Comparison of ENCODE assay signal across 11 mouse cellular contexts in genomic region chr11:102156786-102157089, GRCm38 (mm10). TPM values are rescaled to one million over a fixed set of nuclear protein-coding genes. Genes with fewer than 3 reads are reported as not detected.
DNase-seq lines count a peak whose midpoint lies in the region; ATAC-seq and TF ChIP-seq lines count a peak whose summit lies in the region.
"Had no signal": no experiment of that assay in that cellular context is flagged by ENCODE, and none has a peak within 500 bp of the region (broad histone marks: within the 10 kb centered on the region; RNA-seq: fewer than 3 reads in every experiment).

No protein-coding gene starts in this region.

- TF ChIP-seq CTCF in layer of hippocampus, adult 2 months (conservative IDR thresholded peaks at IDR 0.05): no peak

- 2% methylated on average over 1 of the region's 1 CpGs for WGBS in limb, embryonic 14.5 days

- peak overlapping the region; percentile 88; the same call in 1 of the 2 replicates for H3K27ac ChIP-seq in layer of hippocampus, adult 2 months
- no peak overlapping the region for H3K27ac ChIP-seq in limb, embryonic 14.5 days (replicated peaks; ENCODE audit: low read depth, low read length)

- H3K4me3 ChIP-seq in erythroblast, embryonic 14.5 days (replicated peaks): peak overlapping the region; percentile 86
- peak overlapping the region; percentile 80 for H3K4me3 ChIP-seq in layer of hippocampus, adult 2 months
- peak overlapping the region; percentile 72 for H3K4me3 ChIP-seq in limb, embryonic 14.5 days (replicated peaks; ENCODE audit: low read length)
- H3K4me3 ChIP-seq in myocyte: peak overlapping the region; percentile 62

- no peak for DNase-seq in layer of hippocampus, adult 2 months (ENCODE audit: low spot score in 2 of 2)
- DNase-seq in layer of hippocampus, postnatal 25 days (ENCODE audit: extremely low spot score in 1 of 2, low spot score in 1 of 2): no peak
- DNase-seq in limb, embryonic 14.5 days (ENCODE audit: low spot score): no peak
- no peak for DNase-seq in right cerebral cortex, postnatal 25 days
- no peak for DNase-seq in MN1 (ENCODE audit: low spot score)

- peaks cover 5% of the 10 kb centered on the region; the same call in 1 of the 2 replicates for H3K27me3 ChIP-seq in erythroblast, embryonic 14.5 days (ENCODE audit: control insufficient read depth)
- no peaks in the 10 kb centered on the region for H3K27me3 ChIP-seq in limb, embryonic 14.5 days (ENCODE audit: control insufficient read depth, insufficient read depth, low read length)
- no peaks in the 10 kb centered on the region for H3K27me3 ChIP-seq in myocyte (ENCODE audit: control insufficient read depth, insufficient read depth, insufficient read length)

- H3K9me3 ChIP-seq in erythroblast, embryonic 14.5 days (ENCODE audit: control insufficient read depth, low read length): no peaks in the 10 kb centered on the region
- H3K9me3 ChIP-seq in limb, embryonic 14.5 days (ENCODE audit: control insufficient read depth, low read length): no peaks in the 10 kb centered on the region

- no peak overlapping the region for H3K4me2 ChIP-seq in limb, embryonic 14.5 days (replicated peaks; ENCODE audit: low read depth, low read length, severe bottlenecking)
- H3K4me2 ChIP-seq in myocyte (ENCODE audit: low read depth): no peak overlapping the region

- peaks cover 26% of the 10 kb centered on the region for H3K4me1 ChIP-seq in erythroblast, embryonic 14.5 days (ENCODE audit: control insufficient read depth)
- H3K4me1 ChIP-seq in limb, embryonic 14.5 days (ENCODE audit: control insufficient read depth, insufficient read depth, low read length): peaks cover 5% of the 10 kb centered on the region; the same call in 1 of the 2 replicates

- H3ac ChIP-seq in myocyte (ENCODE audit: control insufficient read depth, insufficient read length): no peak overlapping the region

- ATAC-seq in erythroblast, adult 5-6 weeks (replicated peaks; ENCODE audit: low FRiP score, poor library complexity, severe bottlenecking): no peak
- no peak for ATAC-seq in limb, embryonic 14.5 days (ENCODE audit: low FRiP score, low read depth)

- peaks cover 5% of the 10 kb centered on the region for H3K79me2 ChIP-seq in myocyte (ENCODE audit: control insufficient read depth, insufficient read depth)

- H3K9ac ChIP-seq in limb, embryonic 14.5 days (ENCODE audit: low read depth, low read length, severe bottlenecking): no peak overlapping the region

- no peak for TF ChIP-seq POLR2A in limb, embryonic 14.5 days (IDR thresholded peaks at IDR 0.05; ENCODE audit: borderline replicate concordance, extremely low read depth, insufficient read depth, insufficient read length)
- no peak for TF ChIP-seq POLR2A in myocyte (IDR thresholded peaks at IDR 0.05; ENCODE audit: insufficient read length, low read depth)

- H3K36me3 ChIP-seq in erythroblast, embryonic 14.5 days (ENCODE audit: control insufficient read depth): peaks cover 33% of the 10 kb centered on the region
- H3K36me3 ChIP-seq in limb, embryonic 14.5 days (ENCODE audit: control insufficient read depth, insufficient read depth, low read length): peaks cover 34% of the 10 kb centered on the region
- peaks cover 12% of the 10 kb centered on the region for H3K36me3 ChIP-seq in myocyte (ENCODE audit: control insufficient read depth, insufficient read depth)

TF ChIP-seq in myocyte, 11 proteins besides CTCF, POLR2A, EP300 and RAD21:
- no peak for TF ChIP-seq MYOG (IDR thresholded peaks at IDR 0.05; ENCODE audit: control insufficient read depth in 1 of 3, insufficient read depth in 1 of 3, insufficient read length in 2 of 3, low read depth in 2 of 3)
- no peak for TF ChIP-seq E2F4 (IDR thresholded peaks at IDR 0.05; ENCODE audit: insufficient read depth)
- no peak for TF ChIP-seq TCF3 (IDR thresholded peaks at IDR 0.05; ENCODE audit: insufficient read length, low read depth)
- no peak for TF ChIP-seq TCF12 (IDR thresholded peaks at IDR 0.05; ENCODE audit: insufficient read depth, poor library complexity, severe bottlenecking)
- no peak for TF ChIP-seq MYOD1 (IDR thresholded peaks at IDR 0.05; ENCODE audit: control insufficient read depth in 1 of 3, insufficient read length in 2 of 3, low read depth in 2 of 3)
- no peak for TF ChIP-seq POLR2AphosphoS2 (IDR thresholded peaks at IDR 0.05; ENCODE audit: insufficient read length, low read depth)
- TF ChIP-seq SRF (IDR thresholded peaks at IDR 0.05; ENCODE audit: control insufficient read depth, insufficient read length, low read depth): no peak
- no peak for TF ChIP-seq USF1 (IDR thresholded peaks at IDR 0.05; ENCODE audit: low read depth)
- TF ChIP-seq REST (IDR thresholded peaks at IDR 0.05; ENCODE audit: insufficient read depth, insufficient read length): no peak
- TF ChIP-seq MAX (IDR thresholded peaks at IDR 0.05; ENCODE audit: low read depth): no peak
- TF ChIP-seq CEBPB (IDR thresholded peaks at IDR 0.05; ENCODE audit: insufficient read depth, poor library complexity, severe bottlenecking): no peak
TF ChIP-seq in myocyte: peak in this region for 0.

RNA-seq across cellular contexts. Expression of gene Tmem101, which starts 0.5 kb away (rescaled TPM):
- polyA plus RNA-seq in erythroblast, embryonic 14.5 days (2012): 1.1 and 1.7 TPM in 2 replicates
- total RNA-seq in erythroblast, adult 5-6 weeks (2015; ENCODE audit: low replicate concordance): 0.96 and 3.8 TPM in 2 replicates
- 3.1 and 4.0 TPM in 2 replicates for total RNA-seq in erythroblast, adult 5-6 weeks (2017; ENCODE audit: low replicate concordance)
- 10 to 100 TPM; 26.5 to 27.1 TPM for total RNA-seq in layer of hippocampus, adult 2 months (2021)
- total RNA-seq in layer of hippocampus, postnatal 25 days (2021): 10 to 100 TPM; 24.2 to 30.3 TPM
- 37.1 and 47.9 TPM in 2 replicates for polyA plus RNA-seq in limb, embryonic 14.5 days (2012; rRNA removed)
- 29.7 and 34.5 TPM in 2 replicates for polyA plus RNA-seq in limb, embryonic 14.5 days (2014; fragmentation: Nextera tagmentation; extraction: Ambion mirVana)
- polyA plus RNA-seq in myocyte (2012; fragmentation: generic; extraction: Trizol): 37.7 TPM

RNA-seq across cellular contexts. Expression of gene Nags, which starts 11.4 kb away (rescaled TPM):
- polyA plus RNA-seq in erythroblast, embryonic 14.5 days (2012): 0.14 and 0.16 TPM in 2 replicates
- total RNA-seq in erythroblast, adult 5-6 weeks (2015; ENCODE audit: low replicate concordance): not detected in 2 replicates
- total RNA-seq in erythroblast, adult 5-6 weeks (2017; ENCODE audit: low replicate concordance): 0.43 and 1.5 TPM in 2 replicates
- total RNA-seq in layer of hippocampus, adult 2 months (2021): not detected
- total RNA-seq in layer of hippocampus, postnatal 25 days (2021): not detected
- 0.06 and 0.09 TPM in 2 replicates for polyA plus RNA-seq in limb, embryonic 14.5 days (2012; rRNA removed)
- not detected in 2 replicates for polyA plus RNA-seq in limb, embryonic 14.5 days (2014; fragmentation: Nextera tagmentation; extraction: Ambion mirVana)
- not detected for polyA plus RNA-seq in myocyte (2012; fragmentation: generic; extraction: Trizol)
- total RNA-seq: gastrocnemius, adult 18-20 months had no signal

RNA-seq across cellular contexts. Expression of gene Lsm12, which starts 28.4 kb away (rescaled TPM):
- polyA plus RNA-seq in erythroblast, embryonic 14.5 days (2012): 8.9 TPM in 2 replicates
- 48.3 and 48.8 TPM in 2 replicates for total RNA-seq in erythroblast, adult 5-6 weeks (2015; ENCODE audit: low replicate concordance)
- 22.7 and 28.8 TPM in 2 replicates for total RNA-seq in erythroblast, adult 5-6 weeks (2017; ENCODE audit: low replicate concordance)
- total RNA-seq in layer of hippocampus, adult 2 months (2021): 10 to 100 TPM; 56.6 to 56.9 TPM
- 10 to 100 TPM; 62.0 to 62.7 TPM for total RNA-seq in layer of hippocampus, postnatal 25 days (2021)
- polyA plus RNA-seq in limb, embryonic 14.5 days (2012; rRNA removed): 38.5 and 40.0 TPM in 2 replicates
- polyA plus RNA-seq in limb, embryonic 14.5 days (2014; fragmentation: Nextera tagmentation; extraction: Ambion mirVana): 83.8 and 86.0 TPM in 2 replicates
- 33.1 TPM for polyA plus RNA-seq in myocyte (2012; fragmentation: generic; extraction: Trizol)

RNA-seq across cellular contexts. Expression of gene G6pc3, which starts 32.7 kb away (rescaled TPM):
- polyA plus RNA-seq in erythroblast, embryonic 14.5 days (2012): 0.30 and 0.50 TPM in 2 replicates
- 16.3 and 21.7 TPM in 2 replicates for total RNA-seq in erythroblast, adult 5-6 weeks (2015; ENCODE audit: low replicate concordance)
- 4.7 and 9.8 TPM in 2 replicates for total RNA-seq in erythroblast, adult 5-6 weeks (2017; ENCODE audit: low replicate concordance)
- 10 to 100 TPM; 58.2 to 59.7 TPM for total RNA-seq in layer of hippocampus, adult 2 months (2021)
- total RNA-seq in layer of hippocampus, postnatal 25 days (2021): 10 to 100 TPM; 53.5 to 58.2 TPM
- polyA plus RNA-seq in limb, embryonic 14.5 days (2012; rRNA removed): 42.7 and 60.4 TPM in 2 replicates
- polyA plus RNA-seq in limb, embryonic 14.5 days (2014; fragmentation: Nextera tagmentation; extraction: Ambion mirVana): 27.6 and 33.7 TPM in 2 replicates
- polyA plus RNA-seq in myocyte (2012; fragmentation: generic; extraction: Trizol): 58.1 TPM

RNA-seq across cellular contexts. Expression of gene Pyy, which starts 49.1 kb away (rescaled TPM):
- polyA plus RNA-seq in erythroblast, embryonic 14.5 days (2012): not detected in 2 replicates
- total RNA-seq in erythroblast, adult 5-6 weeks (2015; ENCODE audit: low replicate concordance): not detected in 2 replicates
- total RNA-seq in erythroblast, adult 5-6 weeks (2017; ENCODE audit: low replicate concordance): not detected in 2 replicates
- total RNA-seq in layer of hippocampus, adult 2 months (2021): not detected
- total RNA-seq in layer of hippocampus, postnatal 25 days (2021): not detected
- polyA plus RNA-seq in limb, embryonic 14.5 days (2012; rRNA removed): not detected in 2 replicates
- not detected in 2 replicates for polyA plus RNA-seq in limb, embryonic 14.5 days (2014; fragmentation: Nextera tagmentation; extraction: Ambion mirVana)
- not detected for polyA plus RNA-seq in myocyte (2012; fragmentation: generic; extraction: Trizol)
- total RNA-seq: adrenal gland, adult 18-20 months; gastrocnemius, adult 18-20 months; MEL had no signal

Comparison
In these comparisons a context has a peak if more than half of its experiments do, and no peak if none do; other contexts are left out.
1. RNA of gene Tmem101, which starts 0.5 kb away (total RNA-seq): 24.2 to 30.3 TPM in layer of hippocampus, postnatal 25 days and 26.5 to 27.1 TPM in layer of hippocampus, adult 2 months; 0.96 to 4.0 TPM in erythroblast, adult 5-6 weeks; every median in the first group is over 4 times any median in the second.
2. Peak in every context shown above with its lines, with median percentiles within 50 percentile points of each other: H3K4me3 ChIP-seq.